Mouse (Mus musculus) liver, embryonic 14.5 days (tissue): Measurements from ENCODE around the gene Triobp. TPM values are rescaled to one million over a fixed set of nuclear protein-coding genes. Genes with fewer than 3 reads are reported as not detected.

ENCODE experiments used
- ATAC-seq: fragments of 200-750 bp; cut with Nextera tagmentation; 2 replicates; pipeline ENCODE4 v1.8.0; 2017; ENCODE audit warnings: moderate number of reproducible peaks, mild to moderate bottlenecking, moderate library complexity; ENCODE audit not compliant: insufficient read depth
- DNase-seq, 3 experiments: peaks; one replicate each; pipeline ENCODE4 v3.0.0-alpha.2; 2012 to 2013; ENCODE audit warnings: low read depth in 3 of 3, low spot score in 3 of 3
- H3K27ac ChIP-seq: fragments of 300-500 bp; sonication (generic); 2 replicates; pipeline ENCODE4 v1.5.1; 2014; ENCODE audit warnings: moderate library complexity, mild to moderate bottlenecking, control low read depth, inconsistent platforms
- H3K27me3 ChIP-seq: fragments of 300-500 bp; sonication (generic); 2 replicates; pipeline ENCODE4 v1.6.1; 2014; ENCODE audit warnings: mild to moderate bottlenecking, low read length, moderate library complexity; ENCODE audit not compliant: control insufficient read depth, insufficient read depth
- H3K36me3 ChIP-seq: fragments of 300-500 bp; sonication (generic); replicated peaks from 2 replicates; pipeline ENCODE4 v1.6.1; 2014; ENCODE audit warnings: low read depth; ENCODE audit not compliant: control insufficient read depth, insufficient read depth
- H3K4me1 ChIP-seq, 2 experiments: fragments of 200-500 bp in 1 of 2; fragments of 300-500 bp in 1 of 2; sonication (generic) in 1 of 2; replicated peaks; 2 replicates each; pipeline ENCODE4 v1.6.1; 2012 to 2014; ENCODE audit warnings: antibody characterized with exemption in 1 of 2, inconsistent platforms in 1 of 2, low read length in 1 of 2; ENCODE audit not compliant: control insufficient read depth in 2 of 2, insufficient read depth in 2 of 2
- H3K4me2 ChIP-seq: fragments of 300-500 bp; sonication (generic); 2 replicates; pipeline ENCODE4 v1.6.1; 2014; ENCODE audit warnings: low read depth, mild to moderate bottlenecking, control low read depth, moderate library complexity
- H3K4me3 ChIP-seq, 2 experiments: fragments of 200-500 bp in 1 of 2; fragments of 300-500 bp in 1 of 2; sonication (generic) in 1 of 2; 2 replicates each; pipeline ENCODE4 v1.5.1; 2012 to 2014; ENCODE audit warnings: low read depth in 2 of 2, low read length in 2 of 2, mild to moderate bottlenecking in 2 of 2, control low read depth in 1 of 2, inconsistent platforms in 1 of 2, moderate library complexity in 1 of 2; ENCODE audit not compliant: insufficient read depth in 1 of 2
- H3K9ac ChIP-seq: fragments of 300-500 bp; sonication (generic); replicated peaks from 2 replicates; pipeline ENCODE4 v1.6.1; 2014; ENCODE audit warnings: mild to moderate bottlenecking, control low read depth, moderate library complexity
- H3K9me3 ChIP-seq: fragments of 300-500 bp; sonication (generic); 2 replicates; pipeline ENCODE4 v1.6.1; 2016; ENCODE audit warnings: low read length, mixed read lengths; ENCODE audit not compliant: control insufficient read depth
- CTCF ChIP-seq: IDR thresholded peaks from 2 replicates; pipeline ENCODE4 v1.5.1; 2016; ENCODE audit warnings: antibody characterized with exemption, low read depth, control low read depth
- EP300 ChIP-seq: IDR thresholded peaks from 2 replicates; pipeline ENCODE4 v1.6.1; 2016; ENCODE audit warnings: antibody characterized with exemption, low read depth
- WGBS: fragments of 180-500 bp; shearing (Covaris S2); extraction: QIAGEN DNeasy Blood & Tissue Kit; methylation state at CpG from one replicate; pipeline ENCODE4 v1.1.7; 2014; ENCODE audit not compliant: insufficient replicate concordance; 5-methylcytosine and 5-hydroxymethylcytosine counted together
- polyA plus RNA-seq, 2 experiments: library from polyadenylated mRNA; depleted of rRNA in 1 of 2; stranded (reverse) in 1 of 2; unstranded in 1 of 2; fragments of >200 nt; fragmentation: Nextera tagmentation in 1 of 2; extraction: Ambion mirVana in 1 of 2; gene quantifications; 2 replicates each; pipeline versions ENCODE4 v1.2.1 to v1.2.3; 2012 to 2014

The Triobp gene
- polyA plus RNA-seq, 2 experiments, result 12.3 to 17.0 TPM

- H3K36me3 ChIP-seq, result no peaks in the 10 kb centered on the region
- H3K4me2 ChIP-seq, result peak overlapping the region; percentile 94
- ATAC-seq (peak; percentile 88), DNase-seq (peak; percentile 85 to 88 (median 87))
- H3K27ac ChIP-seq, result peak overlapping the region; percentile 60
- H3K27me3 ChIP-seq, result no peaks in the 10 kb centered on the region
- peak overlapping the region; percentile 64 to 92 for H3K4me3 ChIP-seq
- H3K9ac ChIP-seq, result peak overlapping the region; percentile 76
- no peak for TF ChIP-seq EP300
- no peak for TF ChIP-seq CTCF
- WGBS, result 1% methylated on average over 61 of the region's 67 CpGs
- H3K4me1 ChIP-seq, result peaks cover 17 to 28% of the 10 kb centered on the region in 2 experiments
- no peaks in the 10 kb centered on the region for H3K9me3 ChIP-seq
Measured at GRCm38 (mm10) chr15:78982658-78983435, 35.3 kb downstream of the Triobp start.

- peak overlapping the region; percentile 76 for H3K9ac ChIP-seq
- H3K27ac ChIP-seq, result peak overlapping the region; percentile 60
- TF ChIP-seq CTCF (no peak), EP300 (no peak)
- H3K27me3 ChIP-seq, result no peaks in the 10 kb centered on the region
- no peaks in the 10 kb centered on the region for H3K9me3 ChIP-seq
- H3K4me3 ChIP-seq, result peak overlapping the region; percentile 64 to 92
- ATAC-seq (peak; percentile 64), DNase-seq (peak; percentile 68 to 72 (median 68))
- peaks cover 15 to 26% of the 10 kb centered on the region in 2 experiments for H3K4me1 ChIP-seq
- no peaks in the 10 kb centered on the region for H3K36me3 ChIP-seq
- WGBS, result under 1% methylated on average over 21 of the region's 21 CpGs
- H3K4me2 ChIP-seq, result peak overlapping the region; percentile 94
Measured at GRCm38 (mm10) chr15:78983436-78984285, 36.1 kb downstream of the Triobp start.

DNA sequence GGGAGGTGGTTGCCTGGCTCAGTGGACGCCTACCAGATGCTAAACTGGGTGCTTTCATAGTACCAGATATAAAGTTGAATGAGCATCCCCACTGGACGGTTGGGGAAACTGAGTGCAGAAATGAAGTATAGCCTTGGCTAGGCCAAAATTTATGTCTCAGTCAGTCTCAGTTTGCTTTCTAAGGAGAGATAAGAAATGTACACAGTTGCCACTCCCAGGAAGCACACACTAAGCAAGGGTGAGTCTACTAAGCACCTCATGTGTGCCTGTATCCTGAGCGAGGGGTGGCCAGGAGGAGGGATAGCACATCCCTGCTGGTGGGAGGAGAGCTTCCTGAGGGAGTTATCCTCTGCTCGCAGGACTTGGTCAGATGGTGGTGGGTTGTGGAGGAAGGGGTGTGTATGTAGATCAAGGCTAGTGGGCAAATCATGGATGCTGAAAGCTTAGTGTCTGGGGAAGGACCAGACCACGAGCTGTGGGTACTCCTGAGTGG lies 36.8 kb downstream of the Triobp start:
- peak overlapping the region; percentile 76 for H3K9ac ChIP-seq

GRCm38 (mm10) chr15:78986536-78987220 lies 39.2 kb downstream of the Triobp start:
- H3K4me1 ChIP-seq, result peaks cover 14 to 21% of the 10 kb centered on the region in 2 experiments
- no peak for TF ChIP-seq CTCF
- no peak for TF ChIP-seq EP300
- no peak overlapping the region for H3K27ac ChIP-seq
- no peak overlapping the region for H3K4me3 ChIP-seq
- no peaks in the 10 kb centered on the region for H3K27me3 ChIP-seq
- 58% methylated on average over 11 of the region's 11 CpGs for WGBS
- peaks cover 5% of the 10 kb centered on the region; the same call in 1 of the 2 replicates for H3K36me3 ChIP-seq
- no peak overlapping the region for H3K4me2 ChIP-seq
- DNase-seq (no peak), ATAC-seq (no peak)
- no peak overlapping the region for H3K9ac ChIP-seq
- H3K9me3 ChIP-seq, result no peaks in the 10 kb centered on the region

More for the DNA sequence above, 36.8 kb downstream of the Triobp start:
- H3K4me3 ChIP-seq, result peak overlapping the region; percentile 64 to 92
- DNase-seq (no peak), ATAC-seq (no peak)
- peaks cover 14 to 21% of the 10 kb centered on the region in 2 experiments for H3K4me1 ChIP-seq
- no peaks in the 10 kb centered on the region for H3K36me3 ChIP-seq
- H3K27me3 ChIP-seq, result no peaks in the 10 kb centered on the region
- WGBS, result 16% methylated on average over 5 of the region's 5 CpGs
- TF ChIP-seq CTCF (no peak), EP300 (no peak)
- H3K4me2 ChIP-seq, result peak overlapping the region; percentile 94
- H3K27ac ChIP-seq, result peak overlapping the region; percentile 4
- H3K9me3 ChIP-seq, result no peaks in the 10 kb centered on the region
